Mouse (Mus musculus) CH12.LX (cell line): ENCODE results near the gene Slc39a12. TPM values are rescaled to one million over a fixed set of nuclear protein-coding genes. Genes with fewer than 3 reads are reported as not detected.

Source experiments
- DNase-seq: peaks from one replicate; pipeline ENCODE4 v3.0.0-alpha.2; 2013; ENCODE audit errors: extremely low read depth
- H3K27ac ChIP-seq: 2 replicates; pipeline ENCODE4 v1.5.1; 2012; ENCODE audit warnings: low read depth, mild to moderate bottlenecking, control low read depth, moderate library complexity; ENCODE audit not compliant: insufficient read depth
- H3K27me3 ChIP-seq: replicated peaks from 2 replicates; pipeline ENCODE3; 2012; ENCODE audit warnings: inconsistent platforms
- H3K36me3 ChIP-seq, 2 experiments: replicated peaks in 1 of 2; 2 replicates each; pipeline versions ENCODE3 to v1.6.1; 2012; ENCODE audit warnings: inconsistent platforms in 1 of 2, low read length in 1 of 2, mild to moderate bottlenecking in 1 of 2, mixed read lengths in 1 of 2, moderate library complexity in 1 of 2; ENCODE audit not compliant: control insufficient read depth in 1 of 2, insufficient read depth in 1 of 2
- H3K4me1 ChIP-seq, 2 experiments: 2 replicates each; pipeline ENCODE4 v1.6.1; 2012; ENCODE audit warnings: inconsistent platforms in 1 of 2, moderate library complexity in 1 of 2; ENCODE audit not compliant: insufficient read depth in 2 of 2, control insufficient read depth in 1 of 2
- H3K4me2 ChIP-seq: 2 replicates; pipeline ENCODE4 v1.6.1; 2012; ENCODE audit warnings: low read depth, mild to moderate bottlenecking, control low read depth; ENCODE audit not compliant: poor library complexity, insufficient read depth, severe bottlenecking
- H3K4me3 ChIP-seq, 3 experiments: fragments of 150-350 bp in 1 of 3; sonication (generic) in 1 of 3; replicated peaks in 1 of 3; 2 replicates each; pipeline versions ENCODE3 to v1.5.1; 2011 to 2012; ENCODE audit warnings: low read depth in 2 of 3, low read length in 2 of 3, mild to moderate bottlenecking in 2 of 3, moderate library complexity in 2 of 3, control low read depth in 1 of 3, improper control_type of control experiment in 1 of 3, inconsistent platforms in 1 of 3, mixed read lengths in 1 of 3; ENCODE audit not compliant: poor library complexity in 1 of 3
- H3K79me2 ChIP-seq: replicated peaks from 2 replicates; pipeline ENCODE4 v1.6.1; 2012; ENCODE audit warnings: mild to moderate bottlenecking, moderate library complexity; ENCODE audit not compliant: control insufficient read depth, poor library complexity, insufficient read depth, severe bottlenecking; ENCODE audit errors: extremely low read depth
- H3K9ac ChIP-seq: 2 replicates; pipeline ENCODE4 v1.6.1; 2012; ENCODE audit warnings: low read depth, mild to moderate bottlenecking, control low read depth, moderate library complexity; ENCODE audit not compliant: insufficient read depth
- H3K9me3 ChIP-seq: replicated peaks from 2 replicates; pipeline ENCODE3; 2012; ENCODE audit warnings: low read length, inconsistent platforms, mixed read lengths
- BHLHE40 ChIP-seq: IDR thresholded peaks from 2 replicates; pipeline ENCODE4 v1.6.1; 2011; ENCODE audit warnings: mild to moderate bottlenecking, low read depth, low read length, improper control_type of control experiment
- CHD1 ChIP-seq: IDR thresholded peaks from 2 replicates; pipeline ENCODE4 v1.6.1; 2012; ENCODE audit warnings: low read depth, low read length, improper control_type of control experiment, inconsistent platforms
- E2F4 ChIP-seq: IDR thresholded peaks from 2 replicates; pipeline ENCODE4 v1.6.1; 2011; ENCODE audit warnings: low read depth, low read length, improper control_type of control experiment; ENCODE audit not compliant: insufficient replicate concordance
- ELF1 ChIP-seq: IDR thresholded peaks from 2 replicates; pipeline ENCODE4 v1.6.1; 2014; ENCODE audit warnings: low read depth, mild to moderate bottlenecking, inconsistent platforms, low read length, improper control_type of control experiment
- EP300 ChIP-seq: IDR thresholded peaks from 2 replicates; pipeline ENCODE4 v1.6.1; 2011; ENCODE audit warnings: low read length, improper control_type of control experiment
- JUN ChIP-seq: IDR thresholded peaks from 2 replicates; pipeline ENCODE4 v1.6.1; 2011; ENCODE audit warnings: low read depth, mild to moderate bottlenecking, low read length, improper control_type of control experiment, moderate library complexity; ENCODE audit not compliant: insufficient read depth
- JUND ChIP-seq: conservative IDR thresholded peaks from 2 replicates; pipeline ENCODE4 v1.6.1; 2011; ENCODE audit warnings: low read depth, low read length, improper control_type of control experiment
- MYC ChIP-seq: IDR thresholded peaks from 2 replicates; pipeline ENCODE4 v1.6.1; 2011; ENCODE audit warnings: low read depth, mild to moderate bottlenecking, improper control_type of control experiment, low read length
- NELFE ChIP-seq: IDR thresholded peaks from 2 replicates; pipeline ENCODE4 v1.6.1; 2011; ENCODE audit warnings: low read depth, low read length, improper control_type of control experiment
- RCOR1 ChIP-seq: conservative IDR thresholded peaks from 2 replicates; pipeline ENCODE4 v1.6.1; 2012; ENCODE audit warnings: low read depth, mild to moderate bottlenecking, inconsistent platforms, low read length, improper control_type of control experiment
- SIN3A ChIP-seq: IDR thresholded peaks from 2 replicates; pipeline ENCODE4 v1.6.1; 2012; ENCODE audit warnings: low read length, improper control_type of control experiment, inconsistent platforms
- SMC3 ChIP-seq: IDR thresholded peaks from 2 replicates; pipeline ENCODE4 v1.6.1; 2011; ENCODE audit warnings: low read depth, low read length, improper control_type of control experiment
- TBP ChIP-seq: conservative IDR thresholded peaks from 2 replicates; pipeline ENCODE4 v1.6.1; 2011; ENCODE audit warnings: low read depth, low read length, improper control_type of control experiment
- UBTF ChIP-seq: IDR thresholded peaks from 2 replicates; pipeline ENCODE4 v1.6.1; 2012; ENCODE audit warnings: low read depth, mild to moderate bottlenecking, inconsistent platforms, low read length, improper control_type of control experiment, moderate library complexity
- USF1 ChIP-seq: IDR thresholded peaks from 2 replicates; pipeline ENCODE4 v1.6.1; 2014; ENCODE audit warnings: low read depth, mild to moderate bottlenecking, inconsistent platforms, low read length, improper control_type of control experiment
- ZMIZ1 ChIP-seq: IDR thresholded peaks from 2 replicates; pipeline ENCODE4 v1.6.1; 2012; ENCODE audit warnings: low read depth, mild to moderate bottlenecking, inconsistent platforms, low read length, improper control_type of control experiment
- ZNF384 ChIP-seq: IDR thresholded peaks from 2 replicates; pipeline ENCODE4 v1.6.1; 2012; ENCODE audit warnings: low read depth, low read length, improper control_type of control experiment, inconsistent platforms
- dilution Hi-C: fragments of 300-500 bp; cut with MboI; formaldehyde crosslinking; loops from 2 replicates; pipeline ENCODE4 v1.14.3; 2020; ENCODE audit warnings: low sequenced_read_pairs; ENCODE audit not compliant: extremely low pct_unique_long_range_greater_than_20kb, extremely low pct_ligation_motif_present
- in situ Hi-C: fragments of 300-500 bp; cut with MboI; formaldehyde crosslinking; loops from 3 replicates; pipeline ENCODE4 v1.14.3; 2019; ENCODE audit warnings: low sequenced_read_pairs, low pct_ligation_motif_present, low pct_unique_long_range_greater_than_20kb, mixed read lengths
- polyA plus RNA-seq: library from polyadenylated mRNA; unstranded; fragments of >175 nt; gene quantifications from 2 replicates; pipeline ENCODE4 v1.2.1, GENCODE M21; 2012; ENCODE audit warnings: low read depth; ENCODE audit not compliant: insufficient read length
- total RNA-seq, 2 experiments: library from RNA; depleted of rRNA; stranded (reverse); fragments of 300-350 nt in 1 of 2; fragments of >200 nt in 1 of 2; gene quantifications; 2 replicates each; pipeline ENCODE4 v1.2.3; 2012 to 2014

Slc39a12 gene
- total and polyA plus RNA-seq, 3 experiments = not detected

DNA sequence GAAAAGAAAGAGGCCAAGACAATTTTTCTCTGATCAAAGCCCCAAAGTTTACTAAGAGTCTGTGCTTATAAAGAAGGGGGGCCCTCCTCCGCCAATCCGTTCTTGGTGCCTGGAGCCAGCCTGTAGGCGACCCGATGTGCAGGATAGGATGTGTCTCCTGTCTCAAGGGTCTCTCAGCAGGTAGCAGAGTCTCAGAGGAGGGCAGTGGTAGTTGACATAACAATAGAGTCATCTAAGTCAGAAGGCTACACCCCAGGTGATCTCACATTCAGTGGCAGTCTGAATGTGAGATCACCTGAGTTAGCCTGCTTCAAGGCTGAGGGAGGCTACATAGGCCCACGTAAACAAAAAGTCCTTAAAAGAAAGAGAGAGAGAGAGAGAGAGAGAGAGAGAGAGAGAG lies 130.1 kb downstream of the Slc39a12 start:
- no peaks in the 10 kb centered on the region for H3K27me3 ChIP-seq
- H3K9me3 ChIP-seq = no peaks in the 10 kb centered on the region
- TF ChIP-seq JUN (no peak), SMC3 (no peak), ZNF384 (no peak), RCOR1 (no peak)
- H3K4me1 ChIP-seq = no peaks in the 10 kb centered on the region
- in situ Hi-C loops (loop anchor here (25.0 kb wide), 1 partner anchor 169 kb away; no protein-coding TSS in a partner anchor), dilution Hi-C loops (no loop called here)
- no peak overlapping the region for H3K27ac ChIP-seq
- no peak overlapping the region for H3K4me2 ChIP-seq
- H3K9ac ChIP-seq = no peak overlapping the region
- H3K4me3 ChIP-seq = no peak overlapping the region
- no peaks in the 10 kb centered on the region for H3K36me3 ChIP-seq
- H3K79me2 ChIP-seq = no peaks in the 10 kb centered on the region
- DNase-seq = no peak

DNA sequence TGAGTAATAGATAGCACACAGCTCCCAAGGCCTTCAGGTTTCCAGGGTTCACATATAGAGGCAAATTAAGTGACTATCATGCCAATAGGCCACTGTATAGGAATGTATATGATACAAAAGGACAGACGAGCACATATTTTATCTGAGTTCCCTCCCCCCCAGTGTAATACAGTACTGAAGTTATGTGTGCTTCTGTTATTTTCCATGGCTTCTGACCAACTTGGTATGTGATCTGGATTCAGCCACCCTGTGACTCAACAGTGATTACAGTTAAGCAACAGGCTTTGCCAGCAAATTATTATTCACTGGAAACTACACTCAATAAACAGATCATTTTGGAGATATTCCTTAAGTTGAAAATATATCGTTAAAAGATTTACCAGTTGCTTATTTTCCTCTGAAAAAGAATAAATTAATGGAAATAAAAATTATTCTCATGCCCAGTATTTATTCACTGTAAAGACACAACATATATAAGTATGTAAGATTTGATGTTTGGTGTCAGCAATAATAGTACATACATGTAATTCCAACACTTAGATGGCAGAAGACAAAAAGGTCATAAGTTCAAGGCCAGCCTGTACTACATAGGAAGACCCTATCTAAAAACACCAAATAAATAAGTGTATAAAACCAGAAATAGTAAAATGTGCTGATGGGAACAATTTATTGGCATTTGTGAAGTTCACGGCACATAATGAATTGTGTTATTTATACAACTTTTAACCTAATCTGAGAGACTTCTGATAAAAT lies 146.4 kb downstream of the Slc39a12 start:
- no peak overlapping the region for H3K4me2 ChIP-seq
- no peak for DNase-seq
- H3K9ac ChIP-seq = no peak overlapping the region
- no peaks in the 10 kb centered on the region for H3K9me3 ChIP-seq
- H3K4me1 ChIP-seq = no peaks in the 10 kb centered on the region
- no peaks in the 10 kb centered on the region for H3K36me3 ChIP-seq
- no peak overlapping the region for H3K4me3 ChIP-seq
- dilution Hi-C loops (no loop called here), in situ Hi-C loops (no loop called here)
- H3K79me2 ChIP-seq = no peaks in the 10 kb centered on the region
- no peak overlapping the region for H3K27ac ChIP-seq
- H3K27me3 ChIP-seq = no peaks in the 10 kb centered on the region
- TF ChIP-seq UBTF = no peak
- TF ChIP-seq ELF1 = no peak
- TF ChIP-seq NELFE = no peak
- TF ChIP-seq EP300 = no peak
- no peak for TF ChIP-seq TBP
- no peak for TF ChIP-seq USF1
- TF ChIP-seq SIN3A = no peak
- TF ChIP-seq MYC = no peak
- no peak for TF ChIP-seq JUND
- no peak for TF ChIP-seq ZMIZ1
- no peak for TF ChIP-seq BHLHE40
- no peak for TF ChIP-seq E2F4
- no peak for TF ChIP-seq ZNF384
- TF ChIP-seq RCOR1 = no peak
- no peak for TF ChIP-seq CHD1
